Comparison of ENCODE assay signal across 9 mouse cellular contexts in genomic region chr5:123045561-123046295, GRCm38 (mm10). TPM values are rescaled to one million over a fixed set of nuclear protein-coding genes. Genes with fewer than 3 reads are reported as not detected.
DNase-seq lines count a peak whose midpoint lies in the region; ATAC-seq and TF ChIP-seq lines count a peak whose summit lies in the region.
"Had no signal": no experiment of that assay in that cellular context is flagged by ENCODE, and none has a peak within 500 bp of the region (broad histone marks: within the 10 kb centered on the region; RNA-seq: fewer than 3 reads in every experiment).

No protein-coding gene starts in this region.

- peak; percentile 50 to 55; a peak in 3 of 4 replicates for ATAC-seq in hematopoietic stem cell, adult 5-6 weeks (replicated peaks in 1 of 2; ENCODE audit: insufficient read depth in 1 of 2, low FRiP score in 2 of 2, low TSS enrichment in 1 of 2, low read depth in 1 of 2, poor library complexity in 2 of 2, severe bottlenecking in 2 of 2)
- ATAC-seq in limb, embryonic 14.5 days (ENCODE audit: low FRiP score, low read depth): peak; percentile 80
- no peak for ATAC-seq in inflammation-experienced regulatory T-cells, adult 6 months

- no peaks in the 10 kb centered on the region for H3K4me1 ChIP-seq in embryonic fibroblast, embryonic 13.5 days (ENCODE audit: control insufficient read depth, insufficient read depth, low read length)
- H3K4me1 ChIP-seq in limb, embryonic 14.5 days (ENCODE audit: control insufficient read depth, insufficient read depth, low read length): peaks cover 9% of the 10 kb centered on the region; the same call in 1 of the 2 replicates

- no peak overlapping the region for H3K9ac ChIP-seq in limb, embryonic 14.5 days (ENCODE audit: low read depth, low read length, severe bottlenecking)

- peak; percentile 43 for DNase-seq in right cerebral cortex, adult 18-20 months
- no peak for DNase-seq in right cerebral cortex, postnatal 25 days
- DNase-seq in ZHBTc4 (ENCODE audit: low read depth, low spot score): peak; percentile 92
- DNase-seq in limb, embryonic 14.5 days (ENCODE audit: low spot score): peak; percentile 75
- peak; percentile 47 for DNase-seq in ovary, postnatal 36 days (ENCODE audit: low spot score)

- TF ChIP-seq CTCF in embryonic fibroblast, embryonic 13.5 days (IDR thresholded peaks at IDR 0.05; ENCODE audit: borderline replicate concordance, insufficient read depth, low read length): peak; percentile 40; the same call in 1 of the 2 replicates

- no peak for TF ChIP-seq POLR2A in embryonic fibroblast, embryonic 13.5 days (IDR thresholded peaks at IDR 0.05; ENCODE audit: low read depth, low read length)
- no peak for TF ChIP-seq POLR2A in limb, embryonic 14.5 days (IDR thresholded peaks at IDR 0.05; ENCODE audit: borderline replicate concordance, extremely low read depth, insufficient read depth, insufficient read length)

- H3K27ac ChIP-seq in embryonic fibroblast, embryonic 13.5 days (ENCODE audit: insufficient read depth, low read length): no peak overlapping the region
- H3K27ac ChIP-seq in limb, embryonic 14.5 days (replicated peaks; ENCODE audit: low read depth, low read length): no peak overlapping the region

- H3K4me3 ChIP-seq in embryonic fibroblast, embryonic 13.5 days (ENCODE audit: insufficient read depth, low read length): no peak overlapping the region
- H3K4me3 ChIP-seq in limb, embryonic 14.5 days (replicated peaks; ENCODE audit: low read length): no peak overlapping the region

- H3K4me2 ChIP-seq in limb, embryonic 14.5 days (replicated peaks; ENCODE audit: low read depth, low read length, severe bottlenecking): no peak overlapping the region

- 31% methylated on average over 9 of the region's 9 CpGs for WGBS in limb, embryonic 14.5 days

- no peaks in the 10 kb centered on the region for H3K27me3 ChIP-seq in limb, embryonic 14.5 days (ENCODE audit: control insufficient read depth, insufficient read depth, low read length)

- no peaks in the 10 kb centered on the region for H3K9me3 ChIP-seq in limb, embryonic 14.5 days (ENCODE audit: control insufficient read depth, low read length)

- H3K36me3 ChIP-seq in limb, embryonic 14.5 days (ENCODE audit: control insufficient read depth, insufficient read depth, low read length): no peaks in the 10 kb centered on the region

RNA-seq across cellular contexts. Expression of gene Morn3, which starts 1.1 kb away (rescaled TPM):
- not detected in 2 replicates for polyA plus RNA-seq in embryonic fibroblast, embryonic 13.5 days (2011; ENCODE audit: insufficient read length, low read depth, missing spikeins)
- 0.25 TPM in 1 of 2 replicates, not detected in the other for total RNA-seq in hematopoietic stem cell, adult 5-6 weeks (2017)
- polyA plus RNA-seq in limb, embryonic 14.5 days (2012; rRNA removed): not detected in 2 replicates
- polyA plus RNA-seq in limb, embryonic 14.5 days (2014; fragmentation: Nextera tagmentation; extraction: Ambion mirVana): not detected in 2 replicates
- polyA plus RNA-seq in inflammation-experienced regulatory T-cells, adult 6 months (2017; shearing (Covaris generic)): 1 to 10 TPM; 2.6 to 7.4 (median 6.1) TPM
- total RNA-seq: gastrocnemius, postnatal 36 days had no signal

RNA-seq across cellular contexts. Expression of gene Tmem120b, which starts 22.5 kb away (rescaled TPM):
- 5.5 and 9.1 TPM in 2 replicates for polyA plus RNA-seq in embryonic fibroblast, embryonic 13.5 days (2011; ENCODE audit: insufficient read length, low read depth, missing spikeins)
- 0.56 and 2.7 TPM in 2 replicates for total RNA-seq in hematopoietic stem cell, adult 5-6 weeks (2017)
- 21.0 and 21.8 TPM in 2 replicates for polyA plus RNA-seq in limb, embryonic 14.5 days (2012; rRNA removed)
- 13.8 and 14.8 TPM in 2 replicates for polyA plus RNA-seq in limb, embryonic 14.5 days (2014; fragmentation: Nextera tagmentation; extraction: Ambion mirVana)
- polyA plus RNA-seq in inflammation-experienced regulatory T-cells, adult 6 months (2017; shearing (Covaris generic)): 1 to 10 TPM; 1.1 to 2.1 (median 1.5) TPM

RNA-seq across cellular contexts. Expression of gene Orai1, which starts 30.9 kb away (rescaled TPM):
- 9.3 and 10.6 TPM in 2 replicates for polyA plus RNA-seq in embryonic fibroblast, embryonic 13.5 days (2011; ENCODE audit: insufficient read length, low read depth, missing spikeins)
- total RNA-seq in hematopoietic stem cell, adult 5-6 weeks (2017): 16.8 and 18.2 TPM in 2 replicates
- polyA plus RNA-seq in limb, embryonic 14.5 days (2012; rRNA removed): 25.0 and 35.0 TPM in 2 replicates
- polyA plus RNA-seq in limb, embryonic 14.5 days (2014; fragmentation: Nextera tagmentation; extraction: Ambion mirVana): 20.7 and 20.9 TPM in 2 replicates
- 10 to 100 TPM in 1 of 3 experiments, 1 to 10 TPM in 2; 7.3 to 10.0 (median 8.0) TPM for polyA plus RNA-seq in inflammation-experienced regulatory T-cells, adult 6 months (2017; shearing (Covaris generic))

RNA-seq across cellular contexts. Expression of gene Kdm2b, which starts 56.1 kb away (rescaled TPM):
- 18.0 and 22.4 TPM in 2 replicates for polyA plus RNA-seq in embryonic fibroblast, embryonic 13.5 days (2011; ENCODE audit: insufficient read length, low read depth, missing spikeins)
- 59.0 and 70.8 TPM in 2 replicates for total RNA-seq in hematopoietic stem cell, adult 5-6 weeks (2017)
- 40.9 and 45.8 TPM in 2 replicates for polyA plus RNA-seq in limb, embryonic 14.5 days (2012; rRNA removed)
- polyA plus RNA-seq in limb, embryonic 14.5 days (2014; fragmentation: Nextera tagmentation; extraction: Ambion mirVana): 37.0 and 41.7 TPM in 2 replicates
- 10 to 100 TPM; 29.8 to 58.3 (median 53.4) TPM for polyA plus RNA-seq in inflammation-experienced regulatory T-cells, adult 6 months (2017; shearing (Covaris generic))
